Mouse (Mus musculus): ENCODE results near the gene Tpmt.

Tpmt gene

GRCm38 (mm10) chr13:47042024-47042633 is 2.4 kb downstream of the Tpmt start:
- DNase-seq (ENCODE audit: low read depth, low spot score): no peak

- no peak for DNase-seq (ENCODE audit: low read depth, low spot score)
Observed at GRCm38 (mm10) chr13:47040061-47040460, 4.5 kb downstream of the Tpmt start.

- DNase-seq (ENCODE audit: low read depth, low spot score): no peak
Observed at GRCm38 (mm10) chr13:47037946-47038345, 6.6 kb downstream of the Tpmt start.

- DNase-seq (ENCODE audit: low read depth, low spot score): no peak
Observed at GRCm38 (mm10) chr13:47033602-47034001, 10.9 kb downstream of the Tpmt start.

GRCm38 (mm10) chr13:47030376-47031107 is 14.0 kb downstream of the Tpmt start:
- DNase-seq (ENCODE audit: low read depth, low spot score): no peak

GRCm38 (mm10) chr13:47020798-47021197 is 23.7 kb downstream of the Tpmt start:
- DNase-seq (ENCODE audit: low read depth, low spot score): no peak

- no peak for DNase-seq (ENCODE audit: low read depth, low spot score)
Observed at GRCm38 (mm10) chr13:47019774-47020173, 24.8 kb downstream of the Tpmt start.

- peak; percentile 27 for DNase-seq (ENCODE audit: low read depth, low spot score)
Observed at GRCm38 (mm10) chr13:47017259-47017658, 27.3 kb downstream of the Tpmt start.

GRCm38 (mm10) chr13:47015195-47015501 is 29.4 kb downstream of the Tpmt start:
- no peak for DNase-seq (ENCODE audit: low read depth, low spot score)

- peak; percentile 53 for DNase-seq (ENCODE audit: low read depth, low spot score)
Observed at GRCm38 (mm10) chr13:47014334-47015194, 30.0 kb downstream of the Tpmt start, which contains the start of gene Nhlrc1. TSS of gene Nhlrc1 (minus strand) at chr13:47014850.

GRCm38 (mm10) chr13:47013740-47014139 is 30.8 kb downstream of the Tpmt start:
- no peak for DNase-seq (ENCODE audit: low read depth, low spot score)

GRCm38 (mm10) chr13:47001590-47001989 is 42.9 kb downstream of the Tpmt start:
- DNase-seq (ENCODE audit: low read depth, low spot score): no peak

- DNase-seq (ENCODE audit: low read depth, low spot score): no peak
Observed at GRCm38 (mm10) chr13:46999498-46999897, 45.0 kb downstream of the Tpmt start.

- DNase-seq (ENCODE audit: low read depth, low spot score): no peak
Observed at GRCm38 (mm10) chr13:46997355-46997754, 47.2 kb downstream of the Tpmt start.

- no peak for DNase-seq (ENCODE audit: low read depth, low spot score)
Observed at GRCm38 (mm10) chr13:46993274-46993551, 51.3 kb downstream of the Tpmt start.

GRCm38 (mm10) chr13:46992516-46993273 is 51.8 kb downstream of the Tpmt start:
- DNase-seq (ENCODE audit: low read depth, low spot score): no peak

- no peak for DNase-seq (ENCODE audit: low read depth, low spot score)
Observed at GRCm38 (mm10) chr13:46990376-46991011, 54.0 kb downstream of the Tpmt start.

GRCm38 (mm10) chr13:46987941-46988340 is 56.6 kb downstream of the Tpmt start:
- DNase-seq (ENCODE audit: low read depth, low spot score): no peak

- no peak for DNase-seq (ENCODE audit: low read depth, low spot score)
Observed at GRCm38 (mm10) chr13:46986208-46986607, 58.3 kb downstream of the Tpmt start.

GRCm38 (mm10) chr13:46983878-46984277 is 60.7 kb downstream of the Tpmt start:
- no peak for DNase-seq (ENCODE audit: low read depth, low spot score)

GRCm38 (mm10) chr13:46979836-46980490 is 64.6 kb downstream of the Tpmt start:
- DNase-seq (ENCODE audit: low read depth, low spot score): no peak
